Mouse (Mus musculus) bone marrow, adult 2 months (tissue): ENCODE results near the gene Kctd8. TPM values are rescaled to one million over a fixed set of nuclear protein-coding genes. Genes with fewer than 3 reads are reported as not detected.
"Not testable (repeated sequence)": the region's sequence is repeated elsewhere in the genome, so short reads cannot be mapped to it uniquely, and the experiment has no call there.

ENCODE experiments used
- H3K27ac ChIP-seq: fragments of 200-500 bp; 2 replicates; pipeline ENCODE4 v1.5.1; 2012; ENCODE audit warnings: low read depth, mild to moderate bottlenecking, control low read depth, inconsistent platforms, low read length; ENCODE audit not compliant: control insufficient read depth, poor library complexity, insufficient read depth
- H3K4me1 ChIP-seq: fragments of 200-500 bp; 2 replicates; pipeline ENCODE4 v1.6.1; 2011; ENCODE audit warnings: low read length; ENCODE audit not compliant: control insufficient read depth, insufficient read depth
- H3K4me3 ChIP-seq: fragments of 200-500 bp; replicated peaks from 2 replicates; pipeline ENCODE3; 2011; ENCODE audit warnings: mild to moderate bottlenecking, low read depth, low read length, control low read depth; ENCODE audit not compliant: control insufficient read depth
- CTCF ChIP-seq: fragments of 200-500 bp; IDR thresholded peaks from 2 replicates; pipeline ENCODE4 v1.5.1; 2011; ENCODE audit warnings: low read length, control low read depth; ENCODE audit not compliant: control insufficient read depth, insufficient read depth
- POLR2A ChIP-seq: fragments of 200-500 bp; IDR thresholded peaks from 2 replicates; pipeline ENCODE4 v1.6.1; 2011; ENCODE audit warnings: low read depth, mild to moderate bottlenecking, control low read depth, low read length, borderline replicate concordance; ENCODE audit not compliant: control insufficient read depth
- WGBS: fragments of 180-500 bp; shearing (Covaris S2); methylation state at CpG from one replicate; pipeline ENCODE4 v1.1.7; 2018; 5-methylcytosine and 5-hydroxymethylcytosine counted together
- polyA plus RNA-seq: library from polyadenylated mRNA; stranded (reverse); fragments of >200 nt; gene quantifications from 2 replicates; pipeline ENCODE4 v1.2.4, GENCODE M21; 2011; ENCODE audit warnings: low replicate concordance; ENCODE audit not compliant: missing spikeins, insufficient read depth, insufficient read length

The Kctd8 gene
- polyA plus RNA-seq, 1 experiment: not detected

DNA sequence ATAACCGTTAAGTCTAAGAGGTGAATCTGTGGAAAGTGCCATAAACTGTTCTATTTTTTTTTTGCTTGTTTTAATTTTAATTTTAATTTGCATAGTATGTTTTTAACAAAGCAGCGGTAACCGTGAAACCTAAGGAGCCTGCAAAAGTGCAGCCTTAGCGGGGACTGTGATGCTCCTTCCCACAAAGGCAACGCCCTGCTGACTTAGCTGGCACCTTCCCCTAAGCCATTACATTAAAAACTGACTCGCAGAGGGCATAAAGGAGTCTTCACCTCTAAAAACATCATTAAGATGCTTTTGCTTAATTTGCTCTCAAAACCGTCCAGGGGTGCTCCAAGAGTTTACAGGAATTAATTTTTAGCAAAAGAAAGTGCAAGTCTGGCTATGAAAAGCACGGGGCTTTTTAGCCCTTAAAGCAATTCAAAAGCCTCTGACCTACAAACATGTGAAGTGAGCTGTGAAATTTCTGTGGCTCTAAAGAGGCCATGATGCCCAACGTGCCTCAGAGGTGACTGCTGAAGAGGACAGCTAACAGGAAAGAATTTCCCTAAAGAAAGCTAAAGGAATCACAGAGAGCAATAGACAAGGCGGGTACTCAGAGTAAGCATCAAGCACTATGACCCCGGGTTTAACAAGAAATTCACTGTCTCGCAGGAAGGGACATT lies 16.8 kb downstream of the Kctd8 start:
- Histone ChIP-seq H3K4me1 (no peaks in the 10 kb centered on the region), H3K27ac (no peak overlapping the region), H3K4me3 (no peak overlapping the region)
- 65% methylated on average over 12 of the region's 12 CpGs for WGBS
- TF ChIP-seq CTCF: no peak
- no peak for TF ChIP-seq POLR2A

DNA sequence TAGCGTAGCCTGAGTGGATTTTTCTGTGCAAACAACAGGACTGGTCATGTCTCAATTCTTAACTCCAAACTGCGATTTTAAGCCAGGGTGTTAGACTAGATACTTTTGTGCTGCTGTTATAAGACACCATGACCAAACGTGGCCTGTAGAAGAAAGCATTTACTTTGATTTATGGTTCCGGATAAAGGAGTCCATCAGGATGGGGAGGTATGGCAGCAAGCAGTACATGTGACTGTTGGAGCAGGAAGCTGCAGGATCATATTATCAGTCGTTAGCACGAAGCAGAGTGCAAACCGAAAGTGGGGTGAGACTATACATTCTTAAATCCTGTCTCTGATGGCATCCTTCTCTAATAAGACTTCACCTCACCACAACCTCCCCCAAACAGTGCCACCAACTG lies 28.9 kb downstream of the Kctd8 start:
- Histone ChIP-seq H3K4me3 (no peak overlapping the region), H3K27ac (no peak overlapping the region), H3K4me1 (no peaks in the 10 kb centered on the region)
- TF ChIP-seq POLR2A (no peak), CTCF (no peak)
- WGBS: 82% methylated on average over 7 of the region's 7 CpGs

DNA sequence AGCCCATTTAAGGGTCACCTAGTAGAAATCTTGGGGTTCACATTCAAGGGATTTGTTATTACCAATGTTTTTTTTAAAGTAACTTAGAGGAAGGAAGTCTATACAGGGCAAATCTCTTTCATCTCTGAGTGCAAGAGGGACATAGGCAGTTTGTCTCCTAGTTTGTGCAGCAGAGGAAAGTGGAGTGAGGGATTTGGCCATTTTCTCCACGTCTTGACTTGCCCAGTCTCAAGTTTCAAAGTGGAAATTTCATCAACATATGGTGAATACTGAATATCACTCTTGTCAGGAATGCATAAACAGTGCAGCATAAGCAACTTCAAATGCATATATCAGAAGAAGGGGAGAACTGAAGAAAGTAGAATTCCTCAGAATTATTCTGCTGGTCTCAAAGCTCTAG lies 39.8 kb downstream of the Kctd8 start:
- H3K27ac ChIP-seq: no peak overlapping the region
- H3K4me1 ChIP-seq: no peaks in the 10 kb centered on the region
- no peak overlapping the region for H3K4me3 ChIP-seq
- TF ChIP-seq CTCF (no peak), POLR2A (no peak)
- 5% methylated on average over 1 of the region's 1 CpGs for WGBS

DNA sequence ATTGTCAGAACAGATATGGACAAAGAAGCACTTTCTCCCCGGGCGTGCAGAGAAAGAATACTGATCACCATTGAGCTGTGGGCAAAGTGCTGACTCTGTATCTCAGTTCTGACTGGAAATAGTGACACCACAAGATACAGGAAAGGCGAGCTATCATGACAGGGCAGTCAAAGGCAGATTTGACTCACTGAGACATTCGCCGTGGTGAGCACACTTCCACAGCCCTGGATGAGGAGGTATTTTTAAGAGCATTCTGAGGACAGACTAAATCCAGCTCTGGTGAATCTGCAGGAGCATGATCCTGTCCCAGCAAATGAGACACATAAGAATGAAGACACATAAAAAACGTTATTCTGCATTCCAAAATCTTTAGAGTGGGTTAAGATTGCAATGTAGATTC lies 49.1 kb downstream of the Kctd8 start:
- H3K27ac ChIP-seq: no peak overlapping the region
- WGBS: 68% methylated on average over 6 of the region's 6 CpGs
- TF ChIP-seq POLR2A (no peak), CTCF (no peak)
- H3K4me1 ChIP-seq: no peaks in the 10 kb centered on the region
- H3K4me3 ChIP-seq: no peak overlapping the region

DNA sequence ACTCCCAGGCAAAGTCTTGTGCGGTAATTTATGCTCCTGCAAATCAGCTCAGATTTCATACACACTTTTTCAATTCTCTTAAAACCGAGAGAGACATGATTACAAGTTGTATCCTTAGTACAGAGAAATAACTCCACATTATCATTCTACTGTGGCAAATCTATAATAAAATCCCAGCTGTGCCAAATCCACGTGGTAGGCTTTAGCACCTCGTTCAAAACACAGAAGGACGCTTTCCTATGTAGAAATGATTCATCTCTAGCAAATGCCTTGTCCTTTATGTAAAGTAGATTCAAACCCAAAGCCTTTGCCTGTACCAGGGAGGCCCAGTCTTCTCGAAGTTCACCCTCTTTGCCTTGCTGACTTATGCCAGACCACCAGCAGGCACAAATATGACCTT lies 57.1 kb downstream of the Kctd8 start:
- no peak overlapping the region for H3K27ac ChIP-seq
- H3K4me3 ChIP-seq: no peak overlapping the region
- TF ChIP-seq CTCF: no peak
- TF ChIP-seq POLR2A: no peak
- WGBS: 72% methylated on average over 6 of the region's 6 CpGs
- H3K4me1 ChIP-seq: no peaks in the 10 kb centered on the region

DNA sequence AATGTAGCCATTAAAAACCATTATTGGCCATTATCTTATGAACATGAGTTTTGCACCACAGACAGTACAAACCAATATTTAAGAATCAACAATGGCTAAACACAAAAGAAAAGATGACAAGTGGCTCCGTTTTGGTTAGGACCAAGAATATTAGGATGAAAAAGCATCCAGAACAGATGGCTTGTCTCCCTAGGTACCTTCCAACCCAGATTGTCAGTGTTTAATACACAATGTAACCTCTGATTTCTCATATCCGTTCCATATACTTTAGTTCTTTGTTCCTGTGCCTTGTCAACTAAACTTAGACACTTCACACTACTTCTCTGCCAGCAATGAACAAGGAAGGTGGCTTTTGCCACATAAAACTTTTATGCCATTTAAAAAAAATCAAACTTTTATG lies 89.1 kb downstream of the Kctd8 start:
- 68% methylated on average over 2 of the region's 2 CpGs for WGBS
- Histone ChIP-seq H3K4me1 (no peaks in the 10 kb centered on the region), H3K27ac (no peak overlapping the region), H3K4me3 (no peak overlapping the region)
- TF ChIP-seq POLR2A (no peak), CTCF (no peak)

DNA sequence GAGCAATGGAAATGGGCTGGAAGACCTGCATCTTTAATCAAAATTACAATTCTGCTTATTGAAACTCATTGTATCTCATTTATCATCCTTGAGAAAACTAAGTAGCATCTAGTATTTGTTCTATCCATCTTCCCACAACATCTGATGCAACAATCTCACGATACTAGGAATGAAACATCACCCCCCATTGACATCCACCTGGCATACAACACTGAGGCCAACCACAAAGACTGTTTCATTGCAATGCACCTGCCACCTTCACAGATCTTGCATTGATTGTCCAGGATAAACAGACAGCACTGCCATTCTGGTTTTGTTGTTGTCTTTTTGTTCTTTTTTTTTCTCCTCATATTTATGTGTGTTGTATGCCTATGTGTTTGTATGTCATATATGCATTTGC lies 99.5 kb downstream of the Kctd8 start:
- Histone ChIP-seq H3K4me1 (no peaks in the 10 kb centered on the region), H3K27ac (no peak overlapping the region), H3K4me3 (no peak overlapping the region)
- TF ChIP-seq CTCF (no peak), POLR2A (no peak)
- WGBS: 26% methylated on average over 1 of the region's 1 CpGs

DNA sequence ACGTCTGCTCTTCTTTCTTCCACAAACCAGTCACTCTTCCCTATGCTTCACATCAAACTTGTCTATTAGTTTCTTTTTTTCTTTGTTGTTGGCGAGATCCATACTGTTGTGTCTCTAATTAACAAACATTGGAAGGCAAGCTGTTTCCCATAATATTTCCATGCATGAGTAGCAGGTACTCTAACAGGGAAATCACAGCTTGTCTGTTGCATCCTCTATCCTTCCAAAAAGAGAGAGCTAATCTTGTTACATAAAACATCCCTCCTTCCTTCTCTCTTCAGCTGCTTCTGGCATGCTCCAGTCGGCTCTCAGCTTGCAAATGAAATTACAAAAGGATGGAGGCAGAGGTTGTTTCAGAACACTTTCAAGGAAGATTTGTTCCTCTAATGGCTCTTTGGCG lies 107.9 kb downstream of the Kctd8 start:
- H3K4me1 ChIP-seq: no peaks in the 10 kb centered on the region
- H3K4me3 ChIP-seq: no peak overlapping the region
- WGBS: 63% methylated on average over 4 of the region's 4 CpGs
- H3K27ac ChIP-seq: no peak overlapping the region
- TF ChIP-seq CTCF (no peak), POLR2A (no peak)

DNA sequence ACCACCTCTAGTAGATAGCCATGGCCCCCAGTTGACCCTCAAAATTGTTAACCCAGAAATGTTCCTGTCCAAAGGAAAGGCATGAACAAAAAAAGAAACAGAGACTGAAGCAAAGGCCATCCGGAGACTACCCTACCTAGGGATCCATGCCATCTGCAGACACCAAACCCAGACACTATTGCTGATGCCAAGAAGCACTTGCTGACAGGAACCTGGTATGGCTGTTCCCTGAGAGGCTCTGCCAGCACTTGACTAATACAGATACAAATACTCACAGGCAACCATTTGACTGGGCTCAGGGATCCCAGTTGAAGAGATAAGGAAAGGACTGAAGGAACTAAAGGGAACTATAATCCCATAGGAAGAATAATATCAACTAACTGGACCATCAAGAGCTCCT lies 109.8 kb downstream of the Kctd8 start:
- 68% methylated on average over 1 of the region's 1 CpGs for WGBS
- H3K27ac ChIP-seq, H3K4me3 ChIP-seq, H3K4me1 ChIP-seq: not testable (repeated sequence)

DNA sequence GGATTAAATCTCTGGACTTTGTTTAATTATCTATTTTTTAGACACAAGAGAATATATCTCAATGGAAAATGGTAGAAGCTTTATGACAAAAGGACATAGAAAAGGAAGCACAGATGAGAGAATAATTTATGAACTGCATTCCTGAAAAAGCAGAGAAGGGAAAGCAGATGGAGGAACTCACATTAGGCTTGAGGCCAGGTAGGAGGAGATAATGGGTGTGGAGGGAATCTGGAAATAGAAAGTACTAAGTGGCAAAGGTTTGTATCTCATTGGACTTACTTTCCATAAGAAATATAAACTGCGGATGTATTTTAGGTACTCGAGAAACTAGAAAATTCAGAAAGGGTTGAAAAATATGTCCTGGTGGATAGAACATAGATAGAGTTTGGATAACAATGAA lies 114.3 kb downstream of the Kctd8 start:
- WGBS: 83% methylated on average over 2 of the region's 2 CpGs

More for the DNA sequence above, 114.3 kb downstream of the Kctd8 start:
- Histone ChIP-seq H3K27ac (no peak overlapping the region), H3K4me1 (no peaks in the 10 kb centered on the region), H3K4me3 (no peak overlapping the region)
- TF ChIP-seq CTCF: no peak
- no peak for TF ChIP-seq POLR2A
